Mouse (Mus musculus): Measurements from ENCODE around the gene Psmd5. TPM values are rescaled to one million over a fixed set of nuclear protein-coding genes. Genes with fewer than 3 reads are reported as not detected.

Gene Psmd5
- polyA plus RNA-seq, 1 experiment, result 34.5 TPM

DNA sequence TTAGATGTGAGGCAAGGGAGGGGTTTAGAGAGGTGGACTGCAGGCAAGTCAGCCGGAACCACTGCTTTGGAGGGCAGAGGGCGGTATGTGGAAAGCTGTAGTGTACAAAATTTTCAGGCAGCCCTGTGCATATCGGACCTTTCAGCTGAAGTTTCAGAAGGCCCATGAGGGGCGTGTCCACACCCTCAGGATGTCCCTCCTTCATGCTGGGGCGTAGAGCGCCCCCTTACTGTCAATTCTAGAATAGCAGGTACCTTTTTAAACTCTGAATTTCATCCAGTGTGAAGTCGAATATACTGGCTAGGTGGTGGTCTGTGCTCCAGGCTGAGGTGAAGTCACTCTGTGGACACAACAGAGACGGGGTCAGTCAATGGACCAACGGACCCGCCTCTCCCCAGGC lies 23.1 kb upstream of the Psmd5 start:
- Histone ChIP-seq H3K27ac (ENCODE audit: insufficient read depth, low read depth, low read length) (no peak overlapping the region), H3K4me3 (ENCODE audit: insufficient read depth, low read length) (no peak overlapping the region), H3K4me1 (ENCODE audit: control insufficient read depth, insufficient read depth, low read length) (no peaks in the 10 kb centered on the region)
- peak; percentile 64 for TF ChIP-seq CTCF (IDR thresholded peaks at IDR 0.05; ENCODE audit: low read depth, low read length)
- no peak for TF ChIP-seq POLR2A (IDR thresholded peaks at IDR 0.05; ENCODE audit: borderline replicate concordance, low read depth, low read length)

DNA sequence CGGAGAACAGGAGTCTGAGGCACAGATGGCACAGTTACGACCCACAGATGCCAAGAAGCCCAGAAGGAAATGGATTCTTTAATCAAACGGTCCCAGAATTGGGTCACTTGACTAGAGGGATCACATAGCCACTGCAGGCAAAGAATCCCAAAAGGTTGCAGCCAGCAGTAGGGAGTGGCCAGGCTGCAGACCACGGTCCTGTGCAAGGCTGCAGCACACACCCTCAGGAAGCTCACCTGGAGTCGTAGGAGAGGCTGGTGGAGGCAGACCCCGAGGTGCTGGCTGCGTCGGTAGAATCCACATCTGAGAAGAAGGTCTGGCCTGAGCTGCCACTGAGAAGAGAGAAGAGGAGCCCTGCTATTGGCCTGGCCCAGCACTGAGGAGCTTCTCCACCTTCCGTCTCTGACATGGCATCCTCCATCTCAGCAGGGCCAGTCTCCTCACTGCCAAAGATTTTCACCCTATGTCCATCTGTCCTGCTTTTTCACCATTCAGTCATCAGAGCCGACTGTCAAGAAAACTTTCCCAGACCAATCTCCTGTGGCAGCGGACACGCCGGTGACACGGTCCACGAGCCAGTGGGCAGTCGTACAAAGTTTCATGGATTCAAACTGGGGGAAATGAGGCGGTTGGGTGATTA lies 22.2 kb upstream of the Psmd5 start:
- no peaks in the 10 kb centered on the region for H3K4me1 ChIP-seq (ENCODE audit: control insufficient read depth, insufficient read depth, low read length)
- TF ChIP-seq CTCF (IDR thresholded peaks at IDR 0.05; ENCODE audit: low read depth, low read length) (no peak), POLR2A (IDR thresholded peaks at IDR 0.05; ENCODE audit: borderline replicate concordance, low read depth, low read length) (no peak)
- no peak overlapping the region for H3K27ac ChIP-seq (ENCODE audit: insufficient read depth, low read depth, low read length)
- H3K4me3 ChIP-seq (ENCODE audit: insufficient read depth, low read length), result no peak overlapping the region

GRCm38 (mm10) chr2:34895503-34896113 lies 20.8 kb upstream of the Psmd5 start:
- no peak overlapping the region for H3K27ac ChIP-seq (ENCODE audit: insufficient read depth, low read depth, low read length)
- TF ChIP-seq POLR2A (IDR thresholded peaks at IDR 0.05; ENCODE audit: borderline replicate concordance, low read depth, low read length), result no peak
- no peak for TF ChIP-seq CTCF (IDR thresholded peaks at IDR 0.05; ENCODE audit: low read depth, low read length)
- H3K4me1 ChIP-seq (ENCODE audit: control insufficient read depth, insufficient read depth, low read length), result no peaks in the 10 kb centered on the region
- no peak overlapping the region for H3K4me3 ChIP-seq (ENCODE audit: insufficient read depth, low read length)

- H3K4me3 ChIP-seq (ENCODE audit: insufficient read depth, low read length), result no peak overlapping the region
- TF ChIP-seq CTCF (IDR thresholded peaks at IDR 0.05; ENCODE audit: low read depth, low read length) (no peak), POLR2A (IDR thresholded peaks at IDR 0.05; ENCODE audit: borderline replicate concordance, low read depth, low read length) (no peak)
- H3K27ac ChIP-seq (ENCODE audit: insufficient read depth, low read depth, low read length), result no peak overlapping the region
- H3K4me1 ChIP-seq (ENCODE audit: control insufficient read depth, insufficient read depth, low read length), result no peaks in the 10 kb centered on the region
These were observed 19.2 kb upstream of the Psmd5 start for GRCm38 (mm10) chr2:34893950-34894349.

- H3K4me1 ChIP-seq (ENCODE audit: control insufficient read depth, insufficient read depth, low read length), result no peaks in the 10 kb centered on the region
- no peak for TF ChIP-seq POLR2A (IDR thresholded peaks at IDR 0.05; ENCODE audit: borderline replicate concordance, low read depth, low read length)
- H3K27ac ChIP-seq (ENCODE audit: insufficient read depth, low read depth, low read length), result no peak overlapping the region
- no peak overlapping the region for H3K4me3 ChIP-seq (ENCODE audit: insufficient read depth, low read length)
These were observed 9.4 kb upstream of the Psmd5 start for GRCm38 (mm10) chr2:34884186-34884585.

DNA sequence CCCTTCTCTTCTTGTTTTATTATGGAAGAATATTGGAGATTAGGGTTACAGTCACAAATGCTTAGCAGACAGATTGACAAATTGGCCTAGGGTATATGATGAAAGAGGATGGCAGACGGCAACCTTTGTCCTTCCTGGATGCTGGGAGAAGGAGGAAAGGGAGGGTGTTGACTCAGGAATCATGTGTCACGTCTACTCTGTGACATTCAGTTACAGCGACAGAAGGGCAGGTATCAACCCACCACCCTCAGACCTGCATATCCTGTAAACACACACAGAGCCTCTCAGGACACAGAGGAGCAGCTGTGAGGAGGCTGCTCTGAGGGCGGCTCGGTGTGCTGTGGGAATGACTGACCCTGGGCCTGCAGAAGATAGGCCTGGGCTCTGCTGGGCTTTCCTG lies 8.4 kb upstream of the Psmd5 start:
- TF ChIP-seq CTCF (IDR thresholded peaks at IDR 0.05; ENCODE audit: low read depth, low read length), result no peak
- TF ChIP-seq POLR2A (IDR thresholded peaks at IDR 0.05; ENCODE audit: borderline replicate concordance, low read depth, low read length), result no peak
- no peak overlapping the region for H3K4me3 ChIP-seq (ENCODE audit: insufficient read depth, low read length)
- H3K27ac ChIP-seq (ENCODE audit: insufficient read depth, low read depth, low read length), result no peak overlapping the region
- peaks cover 2% of the 10 kb centered on the region for H3K4me1 ChIP-seq (ENCODE audit: control insufficient read depth, insufficient read depth, low read length)

DNA sequence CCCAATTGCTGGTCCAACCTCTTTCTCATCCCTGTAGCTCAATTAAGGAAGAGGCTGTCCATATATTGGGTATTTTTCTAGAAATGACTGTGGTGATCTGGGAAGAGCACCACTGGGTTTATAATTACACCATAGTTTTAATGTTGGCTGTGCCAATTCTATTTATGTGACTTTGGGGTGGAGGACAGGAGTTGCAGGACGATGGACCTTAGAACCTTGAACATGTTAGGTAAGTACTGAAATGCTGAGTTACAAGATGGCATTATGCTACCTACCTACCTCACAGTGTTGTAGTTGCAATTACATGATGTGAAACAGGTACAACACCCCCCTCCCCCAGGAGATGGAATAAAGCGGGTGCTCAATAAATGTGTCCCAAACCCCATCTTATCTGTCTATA lies 8.0 kb upstream of the Psmd5 start:
- Histone ChIP-seq H3K27ac (ENCODE audit: insufficient read depth, low read depth, low read length) (no peak overlapping the region), H3K4me1 (ENCODE audit: control insufficient read depth, insufficient read depth, low read length) (peaks cover 2% of the 10 kb centered on the region), H3K4me3 (ENCODE audit: insufficient read depth, low read length) (no peak overlapping the region)
- TF ChIP-seq CTCF (IDR thresholded peaks at IDR 0.05; ENCODE audit: low read depth, low read length) (no peak), POLR2A (IDR thresholded peaks at IDR 0.05; ENCODE audit: borderline replicate concordance, low read depth, low read length) (no peak)

- Histone ChIP-seq H3K27ac (ENCODE audit: insufficient read depth, low read depth, low read length) (no peak overlapping the region), H3K4me1 (ENCODE audit: control insufficient read depth, insufficient read depth, low read length) (peaks cover 2% of the 10 kb centered on the region), H3K4me3 (ENCODE audit: insufficient read depth, low read length) (no peak overlapping the region)
- TF ChIP-seq CTCF (IDR thresholded peaks at IDR 0.05; ENCODE audit: low read depth, low read length) (no peak), POLR2A (IDR thresholded peaks at IDR 0.05; ENCODE audit: borderline replicate concordance, low read depth, low read length) (no peak)
These were observed 5.3 kb upstream of the Psmd5 start for GRCm38 (mm10) chr2:34880054-34880453.

DNA sequence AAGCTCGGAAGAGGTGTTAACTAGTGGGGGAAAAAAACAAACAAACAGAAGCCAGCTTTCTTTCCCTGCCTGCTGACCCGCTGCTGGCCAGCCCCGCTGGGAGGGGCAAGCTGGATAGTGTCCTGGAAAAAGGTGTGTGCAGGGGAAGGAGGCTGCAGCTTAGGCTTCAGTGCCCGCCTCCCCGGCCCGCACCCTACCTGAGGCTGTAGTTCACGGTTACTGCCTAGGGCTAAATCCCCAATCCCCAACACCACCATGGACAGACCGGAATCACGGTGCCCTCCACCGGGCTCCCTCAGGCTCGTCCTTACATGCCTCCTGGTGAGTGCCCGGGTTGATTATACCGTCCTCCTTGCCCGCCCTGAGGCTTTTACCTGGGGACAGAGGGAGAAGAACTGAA lies 497 bp downstream of the Psmd5 start, which contains the start of gene Cutal:
Cutal (plus strand) TSS at position 126 of the 400 bp plus-strand sequence.
- H3K4me3 ChIP-seq (ENCODE audit: insufficient read depth, low read length), result no peak within 1 kb of the TSS
- TF ChIP-seq POLR2A (IDR thresholded peaks at IDR 0.05; ENCODE audit: borderline replicate concordance, low read depth, low read length), result no peak
- TF ChIP-seq CTCF (IDR thresholded peaks at IDR 0.05; ENCODE audit: low read depth, low read length), result no peak
- no peak within 1 kb of the TSS for H3K27ac ChIP-seq (ENCODE audit: insufficient read depth, low read depth, low read length)
- H3K4me1 ChIP-seq (ENCODE audit: control insufficient read depth, insufficient read depth, low read length), result peaks cover 6% of the 10 kb centered on the region

All from bone marrow macrophage, adult 2 months (primary cell).